Mouse (Mus musculus) embryo, embryonic 10 days (tissue): ENCODE results near the gene Aco1.

Experiments used
- DNase-seq: peaks from one replicate; pipeline ENCODE4 v3.0.0-alpha.2; 2015; ENCODE audit warnings: low spot score

The Aco1 gene

DNA sequence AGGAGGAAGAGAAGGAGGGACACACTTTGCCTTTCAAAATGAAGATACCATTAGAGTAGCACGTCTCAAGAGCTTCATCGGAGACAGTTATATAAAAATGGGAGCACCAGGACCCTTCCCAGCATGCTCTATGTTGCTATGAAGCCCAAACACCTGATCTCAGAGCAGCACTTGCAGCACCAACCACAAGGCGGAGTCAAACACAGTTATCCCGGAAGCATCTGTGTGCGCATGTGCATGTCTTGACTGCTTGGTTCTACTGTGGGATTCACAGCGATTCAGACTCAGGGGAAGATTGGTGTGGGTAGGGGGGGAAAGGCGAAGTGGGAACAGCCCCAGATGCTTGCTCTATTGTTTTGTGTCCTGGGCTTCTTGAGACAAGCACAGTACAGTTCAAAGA, 75.5 kb downstream of the Aco1 start:
- peak; percentile 55 for DNase-seq

- DNase-seq, result peak; percentile 52
Measured at GRCm38 (mm10) chr4:40220437-40220836, 77.6 kb downstream of the Aco1 start.

- DNase-seq, result no peak
Measured at GRCm38 (mm10) chr4:40221004-40221760, 78.3 kb downstream of the Aco1 start.

GRCm38 (mm10) chr4:40221876-40222585, 79.2 kb downstream of the Aco1 start:
- no peak for DNase-seq

DNA sequence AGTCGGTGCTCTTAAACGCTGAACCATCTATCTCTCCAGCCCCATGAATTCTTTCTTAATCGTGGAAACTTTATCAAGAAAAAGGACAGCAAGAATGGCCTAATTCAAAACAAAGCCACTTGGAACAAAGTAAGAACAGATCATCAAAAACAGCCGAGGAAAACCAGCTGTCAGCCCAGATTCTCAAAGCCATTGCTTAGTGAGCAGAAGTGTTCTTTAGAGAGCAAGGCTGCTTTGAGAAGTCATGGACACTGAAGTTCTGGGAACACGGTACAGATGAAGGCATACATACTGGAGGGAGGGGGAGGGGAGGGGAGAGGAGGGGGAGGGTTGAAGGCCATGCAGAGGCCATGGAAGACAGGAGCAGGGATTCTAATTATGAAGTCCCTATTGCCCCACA, 83.2 kb downstream of the Aco1 start:
- no peak for DNase-seq

GRCm38 (mm10) chr4:40227131-40227530, 84.2 kb downstream of the Aco1 start:
- DNase-seq, result no peak

DNA sequence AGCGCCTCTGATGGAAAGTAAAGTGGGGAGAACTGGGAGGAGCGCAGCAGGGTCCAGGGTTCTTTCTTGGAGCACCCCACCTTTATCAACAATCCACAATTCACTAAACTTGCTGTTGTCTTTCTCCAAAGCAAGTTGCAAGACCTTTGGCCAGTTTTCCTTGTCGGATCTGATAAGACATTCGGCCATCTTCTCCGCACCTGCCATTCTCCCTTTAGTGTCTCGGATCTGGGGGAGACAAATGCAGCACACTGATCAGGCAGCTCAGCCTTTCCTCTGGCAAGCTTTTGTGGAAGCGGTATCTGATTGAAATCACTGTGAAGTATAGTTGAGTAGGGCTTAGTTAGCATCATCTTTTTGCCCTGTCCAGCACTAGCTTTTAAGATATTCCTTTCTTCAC, 85.0 kb downstream of the Aco1 start:
- no peak for DNase-seq

DNA sequence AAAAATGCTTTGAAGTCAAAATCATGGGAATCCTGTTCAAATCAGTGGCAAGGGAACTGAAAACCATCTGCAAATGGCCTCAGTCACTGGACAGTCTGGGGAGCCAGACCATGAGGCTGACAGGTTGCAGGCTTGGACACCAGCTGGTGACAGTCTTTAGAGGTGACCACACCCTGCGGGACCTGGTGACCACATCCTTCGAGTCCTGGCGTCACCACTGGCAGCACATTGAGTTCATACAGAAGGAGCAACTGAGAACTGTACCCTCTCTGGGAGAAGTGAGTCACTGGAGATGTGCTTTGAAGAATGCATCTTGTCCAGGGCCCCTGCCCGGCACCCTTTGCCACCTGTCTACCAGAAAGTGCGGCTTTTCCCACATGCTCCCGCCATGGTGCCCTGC, 86.8 kb downstream of the Aco1 start:
- no peak for DNase-seq

DNA sequence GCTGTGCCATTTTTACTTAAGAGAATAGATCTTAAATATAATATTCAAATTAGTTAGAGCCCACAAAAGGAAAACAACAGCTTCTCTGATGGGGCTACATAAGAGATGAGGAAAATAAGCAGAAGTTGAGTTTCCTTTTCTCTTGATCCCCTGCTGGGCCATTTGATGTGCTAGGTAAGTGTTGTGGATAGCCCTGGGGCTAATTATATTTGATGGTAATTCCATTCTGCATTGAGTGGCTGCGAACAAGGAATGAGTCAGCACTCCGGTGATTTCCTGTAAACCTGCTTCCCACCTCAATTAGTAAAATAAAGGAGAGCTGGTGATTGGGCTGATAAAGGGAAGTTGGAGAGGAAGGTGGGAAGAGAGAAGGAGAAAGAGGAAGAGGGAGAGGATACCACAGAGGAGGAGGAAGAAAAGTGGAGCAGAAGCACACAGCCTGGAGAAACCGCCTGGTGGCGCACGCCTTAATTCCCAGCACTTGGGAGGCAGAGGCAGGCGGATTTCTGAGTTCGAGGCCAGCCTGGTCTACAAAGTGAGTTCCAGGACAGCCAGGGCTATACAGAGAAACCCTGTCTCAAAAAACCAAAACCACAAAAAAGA, 90.3 kb downstream of the Aco1 start:
- DNase-seq, result no peak

- no peak for DNase-seq
Measured at GRCm38 (mm10) chr4:40234256-40234655, 91.4 kb downstream of the Aco1 start.

GRCm38 (mm10) chr4:40236829-40237228, 93.9 kb downstream of the Aco1 start:
- DNase-seq, result no peak

DNA sequence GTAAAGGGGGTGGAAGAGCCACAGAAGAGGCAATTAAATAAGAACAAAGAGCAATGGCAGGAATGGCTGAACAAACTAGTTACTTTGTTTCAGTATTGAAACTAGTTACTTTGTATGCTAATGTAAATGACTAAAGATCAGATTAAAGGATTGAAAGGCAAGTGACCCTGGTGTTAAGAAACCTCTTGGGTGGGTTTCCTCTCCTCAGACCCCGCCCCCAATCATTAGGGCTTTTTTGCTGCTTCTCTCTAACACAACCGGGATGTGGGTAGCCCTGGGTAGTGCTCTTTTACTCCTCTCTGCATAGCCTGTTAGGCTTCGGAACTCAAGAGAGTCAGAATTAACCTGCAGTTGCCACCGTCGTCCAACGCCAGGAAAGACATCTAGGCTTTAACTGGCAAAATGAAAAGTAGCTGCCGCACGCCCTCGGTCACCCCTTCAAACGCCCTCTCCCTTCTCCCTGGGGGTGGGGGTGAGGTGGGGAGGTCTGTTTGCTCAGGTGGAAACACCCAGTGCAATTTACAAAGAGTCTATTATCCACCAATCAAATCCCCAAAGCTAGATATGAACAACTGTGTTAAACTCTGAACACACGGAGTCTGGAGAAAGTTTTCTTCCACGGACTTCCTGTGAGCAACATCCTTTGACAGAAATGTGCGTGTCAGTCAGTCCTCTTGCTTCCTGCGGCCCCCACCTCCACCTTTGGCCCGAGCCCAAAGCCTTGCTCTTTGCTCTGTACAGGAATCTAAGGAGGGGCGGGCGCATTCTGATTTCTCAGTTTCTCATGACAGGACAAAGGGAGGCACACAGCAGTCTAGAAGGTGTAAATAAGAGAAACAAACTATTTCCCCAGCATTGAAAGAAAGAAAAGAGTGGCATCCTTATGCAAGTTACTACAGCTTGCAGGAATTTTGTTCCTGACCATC, 95.9 kb downstream of the Aco1 start:
- peak; percentile 19 for DNase-seq

GRCm38 (mm10) chr4:40239409-40240271, 96.8 kb downstream of the Aco1 start, which contains the start of gene Ddx58:
TSS of gene Ddx58 (minus strand) at chr4:40239828.
- DNase-seq, result peak; percentile 51

DNA sequence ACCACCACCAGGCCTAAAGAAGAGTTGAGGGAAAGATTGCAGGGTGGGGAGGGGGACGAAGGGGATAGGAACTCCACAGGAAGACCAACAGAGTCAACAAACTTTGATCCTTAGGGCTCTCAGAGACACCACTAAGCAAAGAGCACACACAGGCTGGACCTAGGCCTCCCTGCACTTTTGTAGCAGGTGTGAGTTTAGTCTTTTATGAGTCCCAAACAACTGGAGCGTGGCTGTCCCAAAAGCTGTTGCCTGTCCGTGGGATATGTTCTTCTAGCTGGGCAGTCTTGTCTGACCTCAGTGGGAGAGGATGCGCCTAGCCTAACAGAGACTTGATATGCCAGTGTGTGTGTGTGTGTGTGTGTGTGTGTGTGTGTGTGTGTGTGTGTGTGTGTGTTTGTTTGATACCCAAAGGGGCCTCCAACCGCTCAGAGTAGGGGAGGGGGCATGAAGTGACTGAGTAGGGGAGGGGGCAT, 97.4 kb downstream of the Aco1 start:
- no peak for DNase-seq

DNA sequence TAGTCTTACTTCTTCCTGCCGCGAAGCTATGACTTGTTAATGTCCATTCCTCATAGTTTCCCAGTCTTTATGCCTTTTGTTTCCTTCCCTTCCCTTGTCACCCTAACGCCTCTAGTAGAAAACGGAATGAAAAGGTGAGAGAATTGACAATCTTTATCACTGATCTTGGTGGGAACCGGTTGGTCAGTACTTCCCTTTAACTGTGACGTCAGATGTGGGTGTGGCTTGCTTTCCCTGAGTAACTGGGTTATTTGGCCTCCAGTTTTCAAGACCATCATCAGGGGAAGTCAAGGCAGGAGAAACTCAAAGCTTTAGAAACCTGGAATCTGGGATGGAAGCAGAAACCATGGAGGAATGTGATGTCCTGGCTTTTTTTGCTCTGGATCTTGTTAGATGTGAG, 99.0 kb downstream of the Aco1 start:
- DNase-seq, result no peak

GRCm38 (mm10) chr4:40243006-40243405, 100.1 kb downstream of the Aco1 start:
- DNase-seq, result no peak

DNA sequence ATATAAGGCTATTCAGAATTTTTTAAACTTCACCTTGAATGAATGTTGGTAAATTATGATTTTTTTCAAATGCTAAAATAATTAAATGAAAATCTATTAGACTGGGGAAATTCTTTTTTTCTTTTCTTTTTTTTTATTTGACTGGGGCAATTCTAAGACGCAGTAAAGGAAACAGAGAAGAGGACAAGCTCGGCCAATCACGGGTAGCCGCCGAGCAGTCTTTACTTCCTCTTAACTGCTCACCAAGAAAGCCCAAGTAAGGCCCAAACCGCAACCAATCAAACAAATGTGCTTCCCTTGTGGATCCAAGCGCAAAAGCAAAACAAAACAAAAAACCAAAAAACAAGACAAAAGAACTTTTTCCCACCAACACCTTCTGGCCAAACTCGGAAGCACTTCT, 101.2 kb downstream of the Aco1 start:
- DNase-seq, result no peak
